Mouse (Mus musculus) ES-E14 (cell line): ENCODE results near the gene Plekhh2.

Experiments used
- CHD2 ChIP-seq: IDR thresholded peaks from 2 replicates; pipeline ENCODE4 v1.6.1; 2014; ENCODE audit warnings: mild to moderate bottlenecking, low read depth, low read length, inconsistent platforms
- HCFC1 ChIP-seq: IDR thresholded peaks from 2 replicates; pipeline ENCODE4 v1.6.1; 2012; ENCODE audit warnings: low read length, inconsistent platforms, borderline replicate concordance; ENCODE audit not compliant: insufficient read depth

DNA sequence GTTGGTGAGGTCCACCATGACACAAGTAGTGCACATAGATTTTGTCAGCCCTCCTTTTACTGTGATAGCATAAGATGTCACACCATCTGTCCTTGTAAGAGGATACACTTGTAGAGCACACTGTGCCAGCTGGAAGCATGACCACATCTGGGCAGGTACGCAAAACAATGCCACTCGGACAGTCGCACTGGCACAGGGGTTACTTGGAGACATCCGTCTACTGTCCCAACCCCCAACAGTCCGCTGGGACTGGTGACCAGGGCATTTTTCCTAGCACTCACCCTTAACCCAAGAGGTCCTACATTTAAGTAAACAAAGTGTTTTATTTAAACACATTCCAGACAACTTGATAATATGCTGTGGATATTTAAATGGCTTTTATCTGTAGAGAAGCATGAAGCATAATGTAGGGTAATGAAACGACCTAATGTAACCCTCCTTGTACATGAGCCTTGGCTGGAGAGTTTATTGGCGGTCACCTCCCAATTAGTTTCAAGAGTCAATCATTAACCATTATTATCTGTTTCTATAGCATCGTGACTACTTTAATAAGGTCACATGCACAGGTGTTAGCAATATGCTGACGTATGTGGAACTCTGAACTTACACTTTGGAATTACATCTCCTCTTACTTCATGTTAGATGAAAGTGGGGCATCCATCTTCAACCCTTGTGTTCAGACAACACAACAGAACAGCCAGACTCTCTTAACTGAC lies 138.8 kb downstream of the Plekhh2 start:
- TF ChIP-seq CHD2 = no peak
- no peak for TF ChIP-seq HCFC1
